Comparison of ENCODE assay signal across 30 mouse cellular contexts in genomic region chr2:104081436-104082050, GRCm38 (mm10). TPM values are rescaled to one million over a fixed set of nuclear protein-coding genes. Genes with fewer than 3 reads are reported as not detected.
"Had no signal": no experiment of that assay in that cellular context is flagged by ENCODE, and none has a peak within 500 bp of the region (broad histone marks: within the 10 kb centered on the region; RNA-seq: fewer than 3 reads in every experiment).

No protein-coding gene starts in this region.

RNA-seq across cellular contexts. Expression of gene Cd59b, which starts 11.9 kb away (rescaled TPM):
- polyA plus RNA-seq: macrophage, myocyte had no signal

RNA-seq across cellular contexts. Expression of gene Gm10799, which starts 13.2 kb away (rescaled TPM):
- polyA plus RNA-seq: limb, embryonic 10.5 days; limb, embryonic 11.5 days; limb, embryonic 12.5 days; limb, embryonic 13.5 days; limb, embryonic 14.5 days; limb, embryonic 15.5 days; liver, adult 2 months; liver, embryonic 11.5 days; liver, embryonic 12.5 days; liver, embryonic 13.5 days; liver, embryonic 14.5 days; liver, embryonic 15.5 days; liver, embryonic 16.5 days; lung, adult 2 months; lung, embryonic 14.5 days; lung, embryonic 15.5 days; lung, embryonic 16.5 days; lung, postnatal 0 days; macrophage; midbrain, embryonic 10.5 days; midbrain, embryonic 11.5 days; midbrain, embryonic 12.5 days; midbrain, embryonic 13.5 days; midbrain, embryonic 14.5 days; midbrain, embryonic 15.5 days; midbrain, embryonic 16.5 days; midbrain, postnatal 0 days; myocyte; neural tube, embryonic 11.5 days; neural tube, embryonic 12.5 days had no signal

RNA-seq across cellular contexts. Expression of gene Gm10912, which starts 15.9 kb away (rescaled TPM):
- polyA plus RNA-seq: limb, embryonic 10.5 days; limb, embryonic 11.5 days; limb, embryonic 12.5 days; liver, embryonic 11.5 days; liver, embryonic 12.5 days; lung, embryonic 14.5 days; lung, embryonic 15.5 days; lung, embryonic 16.5 days; lung, postnatal 0 days; macrophage; midbrain, embryonic 11.5 days; midbrain, embryonic 12.5 days; midbrain, embryonic 13.5 days; midbrain, embryonic 14.5 days; midbrain, embryonic 15.5 days; midbrain, embryonic 16.5 days; midbrain, postnatal 0 days; myocyte; neural tube, embryonic 11.5 days; neural tube, embryonic 12.5 days had no signal

RNA-seq across cellular contexts. Expression of gene A930018P22Rik, which starts 41.0 kb away (rescaled TPM):
- polyA plus RNA-seq: limb, embryonic 10.5 days; limb, embryonic 11.5 days; limb, embryonic 12.5 days; limb, embryonic 13.5 days; limb, embryonic 15.5 days; liver, embryonic 11.5 days; lung, embryonic 14.5 days; lung, embryonic 15.5 days; lung, embryonic 16.5 days; macrophage; midbrain, embryonic 12.5 days; midbrain, embryonic 13.5 days; midbrain, embryonic 14.5 days; midbrain, embryonic 15.5 days; midbrain, embryonic 16.5 days; neural tube, embryonic 11.5 days had no signal
